Mouse (Mus musculus): ENCODE data around the gene Ccdc88c. TPM values are rescaled to one million over a fixed set of nuclear protein-coding genes. Genes with fewer than 3 reads are reported as not detected.

The Ccdc88c gene
- total RNA-seq, 2 experiments from 2014 or later = 6.2 to 7.0 TPM

DNA sequence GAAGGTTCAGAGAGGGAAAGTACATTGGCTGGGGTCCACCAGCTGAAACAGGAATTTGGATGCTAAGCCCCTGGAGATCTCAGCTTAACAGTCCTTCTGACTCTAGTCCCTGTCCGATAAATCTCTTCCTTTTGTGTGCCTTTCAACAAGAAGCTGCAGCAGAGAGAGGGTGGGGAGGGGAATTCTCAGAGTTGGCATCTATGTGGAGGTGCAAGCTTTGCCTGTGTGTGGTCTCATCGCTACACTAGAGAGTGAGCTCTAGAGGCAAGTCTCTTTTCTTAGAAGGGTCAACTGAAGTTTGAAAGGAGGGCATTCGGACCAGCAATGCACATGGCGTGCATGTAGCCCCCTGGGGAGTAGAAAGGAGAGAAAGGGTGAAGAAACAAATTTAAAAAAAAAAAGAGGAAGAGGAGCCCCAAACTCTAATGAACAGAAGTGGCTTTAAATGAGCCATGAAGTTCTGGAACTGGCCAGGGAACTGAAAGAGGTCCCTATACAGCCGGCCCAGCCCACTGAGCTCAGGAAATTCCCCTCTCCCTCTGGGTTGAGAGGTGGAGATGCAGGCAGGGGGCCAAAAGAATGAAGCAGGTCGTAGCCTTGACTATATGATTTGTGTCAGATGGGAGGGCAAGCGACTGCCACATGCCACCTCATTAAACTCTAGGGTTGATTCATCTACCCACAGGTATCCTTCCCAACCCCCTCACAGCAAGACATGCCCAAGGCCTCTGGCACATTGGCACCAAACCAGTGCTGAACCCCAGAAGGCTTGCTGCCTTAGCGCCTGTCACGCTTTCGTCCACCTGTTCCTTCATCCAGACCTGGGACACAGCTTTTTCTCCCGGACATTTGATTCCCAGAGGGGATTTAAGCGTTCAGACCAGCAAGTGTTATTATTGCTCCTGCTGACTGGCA is 130.9 kb downstream of the Ccdc88c start:
- intact Hi-C loops (cut with DNase I) = no loop called here
- DNase-seq = no peak

DNA sequence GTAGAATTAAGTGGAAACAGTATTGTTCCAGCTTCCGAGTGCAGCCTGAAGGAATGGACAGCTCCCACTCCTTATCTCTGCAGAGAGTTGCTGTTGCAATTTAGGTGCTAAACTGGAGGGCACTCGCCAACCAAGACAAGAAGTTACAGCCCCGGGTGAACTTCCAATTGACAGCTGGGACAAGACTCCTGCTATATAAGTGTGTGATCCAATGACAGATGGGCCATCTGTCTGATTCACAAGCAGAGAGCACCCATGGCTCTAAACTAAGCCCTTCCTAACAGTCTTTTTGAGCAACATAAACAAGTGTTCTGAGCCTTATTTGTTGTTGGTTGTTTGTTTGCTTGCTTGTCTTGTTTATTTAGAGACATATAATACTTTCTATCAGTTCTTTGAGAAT is 132.2 kb downstream of the Ccdc88c start:
- intact Hi-C loops (cut with DNase I) = no loop called here
- DNase-seq = no peak

DNA sequence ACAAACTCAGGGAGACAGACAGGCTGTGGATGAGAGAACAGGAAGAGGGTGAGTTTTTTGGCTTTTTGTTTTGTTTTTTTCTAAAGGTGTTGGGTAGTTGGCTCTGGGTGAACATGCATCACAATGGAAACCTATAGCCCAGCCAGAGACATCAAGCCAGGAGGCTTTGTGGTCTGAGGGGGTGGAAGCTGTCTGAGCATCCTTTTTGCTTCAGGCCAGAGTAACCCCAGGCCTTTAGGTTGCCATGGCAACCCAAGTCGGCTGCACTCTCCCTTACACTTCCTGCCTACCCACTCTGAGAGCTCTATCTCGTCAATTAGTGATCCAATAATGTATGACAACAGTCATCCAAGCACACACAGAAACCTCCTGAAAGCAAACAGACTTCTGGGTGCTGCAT is 133.4 kb downstream of the Ccdc88c start:
- DNase-seq = no peak
- intact Hi-C loops (cut with DNase I) = no loop called here

DNA sequence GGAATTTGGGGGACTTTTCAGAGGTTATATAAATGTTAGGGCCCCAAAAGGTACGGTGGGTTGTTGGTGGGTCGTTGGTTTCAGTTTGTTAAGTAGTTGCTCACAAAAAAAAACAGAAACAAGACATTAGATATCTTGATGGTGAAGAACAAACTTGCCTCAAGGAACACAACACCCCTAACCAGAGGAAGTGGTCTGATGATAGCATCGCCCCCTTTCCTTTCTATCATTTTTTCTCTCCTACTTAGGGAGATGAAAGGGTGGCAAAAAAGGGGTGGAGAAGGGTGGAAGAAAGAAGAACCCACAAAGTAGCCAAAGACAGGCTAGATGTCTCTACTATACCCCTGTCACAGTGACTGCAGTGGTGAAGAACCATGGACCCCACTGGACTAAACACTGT is 138.3 kb downstream of the Ccdc88c start:
- DNase-seq = no peak
- intact Hi-C loops (cut with DNase I) = no loop called here

DNA sequence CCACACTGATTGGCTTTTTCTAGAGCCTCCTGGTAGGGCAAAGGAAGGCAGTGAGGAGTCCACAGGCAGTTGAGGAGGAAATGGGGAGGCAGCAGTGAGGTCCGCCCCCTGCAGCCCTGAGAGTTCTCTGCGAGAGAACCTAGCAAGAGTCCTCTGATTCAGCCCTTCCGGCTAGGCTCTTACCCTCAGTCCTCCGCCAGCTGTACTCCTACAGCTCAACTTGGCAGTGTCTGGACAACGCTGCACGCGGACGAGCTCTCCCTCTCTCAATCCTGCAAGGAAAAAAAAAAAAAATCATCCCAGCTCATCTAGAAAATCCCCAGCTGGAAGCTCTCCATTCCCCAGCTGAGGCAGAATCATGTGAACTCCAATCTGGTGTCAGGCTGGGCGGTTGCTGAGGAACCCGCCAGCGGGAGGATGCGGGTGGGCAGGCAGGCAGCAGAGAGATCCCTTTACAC is 141.0 kb downstream of the Ccdc88c start:
- DNase-seq = peak in 1 of 2 experiments; percentile 30
- intact Hi-C loops (cut with DNase I) = no loop called here

DNA sequence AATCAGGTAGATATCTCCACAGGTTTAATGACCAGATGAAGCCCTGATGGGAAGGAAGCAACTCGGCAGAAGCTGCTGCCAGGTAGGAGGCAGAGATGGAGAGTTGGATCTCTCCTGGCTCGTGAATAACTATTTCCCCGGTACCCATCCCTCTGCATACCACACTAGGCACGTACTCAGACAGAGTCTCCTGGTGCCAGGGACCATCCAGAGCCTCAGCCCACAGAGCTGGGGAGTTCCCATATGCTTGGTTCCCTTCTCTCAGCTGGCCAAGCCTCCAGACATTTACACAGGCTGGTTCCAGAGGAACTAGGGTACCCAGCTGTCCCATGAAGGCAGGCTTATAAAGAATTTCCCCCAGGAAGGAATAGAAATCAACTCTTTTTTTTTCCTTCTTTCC is 142.0 kb downstream of the Ccdc88c start:
- DNase-seq = no peak
- intact Hi-C loops (cut with DNase I) = no loop called here

DNA sequence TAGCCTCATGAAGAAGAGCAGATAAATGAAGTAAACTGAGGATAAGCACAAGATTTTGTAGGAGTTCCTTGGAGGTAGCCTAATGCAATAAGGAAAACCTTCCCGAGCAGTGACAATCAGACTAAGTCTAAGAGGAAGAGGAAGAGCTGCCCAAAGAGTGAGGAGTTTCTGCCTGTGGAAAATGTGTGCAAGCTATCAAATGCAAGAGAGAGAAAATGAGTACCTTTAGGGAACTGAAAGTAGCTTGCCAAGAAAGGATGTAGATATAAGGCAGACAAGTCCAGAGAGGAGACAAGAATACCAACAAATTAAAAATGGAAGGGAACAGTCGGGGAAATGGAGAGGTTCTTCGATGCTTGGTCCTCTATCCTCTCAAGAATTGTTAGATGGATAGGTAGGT is 143.3 kb downstream of the Ccdc88c start:
- no peak for DNase-seq
- intact Hi-C loops (cut with DNase I) = no loop called here

DNA sequence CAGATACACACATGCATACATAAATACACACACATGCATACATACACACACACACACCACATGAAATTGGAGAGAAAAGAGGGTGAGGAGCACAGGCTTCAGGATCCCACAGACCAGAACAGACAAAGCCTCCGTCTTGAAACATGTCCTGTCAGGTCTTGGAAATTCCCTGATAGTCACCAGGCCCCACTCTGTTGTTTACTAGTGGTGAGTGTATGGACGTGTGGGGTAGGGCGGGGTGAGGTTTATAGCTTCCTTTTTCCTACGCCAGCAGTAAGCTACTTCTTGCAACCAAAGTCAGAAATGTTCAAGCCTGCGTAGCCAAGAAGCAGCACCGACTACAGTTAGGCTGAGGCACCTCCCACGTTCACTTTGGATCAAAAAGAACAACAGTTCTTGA is 145.7 kb downstream of the Ccdc88c start:
- no peak for DNase-seq
- intact Hi-C loops (cut with DNase I) = no loop called here

DNA sequence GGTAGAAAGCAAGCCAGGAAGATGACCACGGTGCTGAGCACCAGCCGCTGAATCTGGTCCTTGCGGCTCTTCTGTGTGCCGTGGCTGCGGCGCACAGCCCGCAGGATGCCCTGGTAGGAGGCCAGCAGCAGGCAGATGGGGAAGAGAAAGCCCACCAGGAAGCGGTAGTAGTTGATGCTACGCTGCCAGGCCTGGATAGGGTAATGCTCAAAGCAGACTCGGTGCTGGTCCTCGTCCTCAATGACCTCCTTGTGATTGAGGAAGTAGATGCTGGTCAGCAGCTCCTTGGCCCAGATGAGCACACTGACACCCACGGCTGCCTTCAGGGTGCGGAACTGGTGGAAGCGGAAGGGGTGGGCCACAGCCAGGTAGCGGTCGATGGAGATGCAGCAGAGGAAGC is 150.3 kb downstream of the Ccdc88c start:
- DNase-seq = no peak
- intact Hi-C loops (cut with DNase I) = no loop called here

DNA sequence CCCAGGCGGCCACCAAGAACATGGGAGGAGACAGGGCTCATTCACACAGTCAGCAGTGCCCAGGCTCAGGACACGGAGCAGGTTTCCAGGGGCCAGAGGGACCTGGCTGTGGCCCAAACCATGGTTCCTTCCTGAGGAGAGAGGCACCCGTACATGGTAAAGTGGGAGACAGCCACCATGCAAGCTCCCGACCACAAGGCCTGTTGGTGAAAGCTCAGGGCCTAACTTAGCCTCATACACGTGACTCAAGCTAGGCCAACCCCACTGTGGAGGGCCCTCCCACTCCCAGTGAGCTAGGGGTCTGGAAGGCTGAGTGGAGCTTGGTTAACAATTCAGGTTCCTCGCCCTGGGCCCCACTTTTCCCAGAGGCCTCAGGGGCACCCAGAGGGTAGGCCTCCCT is 150.9 kb downstream of the Ccdc88c start:
- intact Hi-C loops (cut with DNase I) = no loop called here
- DNase-seq = no peak

DNA sequence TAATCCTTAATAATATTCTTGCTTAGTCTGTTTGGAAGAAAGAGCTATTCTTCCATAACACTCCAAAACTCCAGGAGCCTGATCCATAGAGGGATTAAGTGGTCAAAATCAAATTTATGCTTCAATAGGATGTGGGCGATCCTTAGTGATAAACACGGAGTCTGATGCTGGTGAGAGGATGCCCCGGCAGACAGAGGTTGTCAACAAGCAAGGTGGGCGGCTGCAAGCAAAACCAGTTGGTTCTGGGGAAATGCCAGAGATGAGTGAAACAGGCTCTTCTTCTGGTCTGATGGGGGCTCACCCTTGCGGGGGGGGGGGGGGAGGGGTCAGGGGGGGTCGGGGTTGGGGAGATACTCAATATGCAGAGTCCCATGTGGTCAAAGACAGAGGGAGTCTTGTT is 152.9 kb downstream of the Ccdc88c start:
- intact Hi-C loops (cut with DNase I) = no loop called here
- no peak for DNase-seq

DNA sequence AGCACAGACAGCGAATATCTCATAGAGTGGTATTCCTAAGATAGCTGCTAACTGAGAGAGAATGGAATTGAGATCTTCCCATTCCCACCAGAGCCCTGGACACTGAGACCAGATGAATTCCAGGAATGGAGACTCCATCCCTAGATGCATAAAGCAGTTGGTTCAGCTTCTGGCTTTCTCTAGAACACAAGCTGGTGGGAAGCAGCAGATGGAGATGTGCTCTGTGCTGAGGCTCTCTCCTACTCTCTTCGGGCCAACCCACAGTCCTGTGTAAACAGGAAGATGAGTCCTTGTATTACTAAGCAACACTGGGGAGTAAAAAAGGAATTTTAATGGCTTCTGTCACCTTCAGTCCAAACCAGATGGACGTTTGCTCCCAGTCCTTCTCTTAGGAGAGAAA is 153.3 kb downstream of the Ccdc88c start:
- DNase-seq = no peak
- intact Hi-C loops (cut with DNase I) = no loop called here

DNA sequence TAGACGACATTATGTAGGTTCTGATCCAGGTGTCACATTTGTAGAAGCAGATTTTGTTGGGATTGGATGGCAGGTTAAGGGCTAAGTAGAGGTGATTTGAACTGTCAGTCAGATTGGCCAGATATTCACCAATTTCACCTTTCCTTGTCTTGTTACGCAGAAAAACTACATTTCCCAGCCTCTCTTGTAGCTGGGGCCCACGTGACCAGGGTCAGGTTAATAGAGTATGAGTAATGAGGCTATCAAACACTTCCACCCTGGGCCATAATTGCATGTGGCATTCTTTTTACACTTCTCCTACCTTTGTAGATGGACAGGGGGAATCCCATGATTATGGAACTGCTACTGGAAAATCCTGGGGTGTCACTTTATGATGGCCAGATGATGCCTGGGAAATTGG is 155.2 kb downstream of the Ccdc88c start:
- intact Hi-C loops (cut with DNase I) = no loop called here
- no peak for DNase-seq

DNA sequence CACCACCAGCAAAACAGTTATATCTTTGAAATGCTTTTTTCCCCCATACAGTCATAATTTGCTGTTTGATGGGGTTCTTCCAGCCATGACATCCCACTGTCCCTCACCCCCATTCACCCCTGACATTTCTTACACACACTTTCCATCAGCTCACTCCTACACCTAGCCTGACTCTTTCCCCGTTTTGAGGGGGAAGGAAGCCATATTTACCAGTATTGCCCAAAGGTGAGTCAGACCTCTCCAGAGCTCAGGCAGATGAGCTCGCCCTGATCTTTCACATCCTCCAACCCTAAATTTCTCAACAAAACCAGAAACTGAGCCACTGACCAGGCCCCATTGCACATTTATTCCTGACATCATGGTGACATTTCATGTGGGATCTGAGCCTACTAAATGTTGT is 157.0 kb downstream of the Ccdc88c start:
- intact Hi-C loops (cut with DNase I) = no loop called here
- DNase-seq = no peak

DNA sequence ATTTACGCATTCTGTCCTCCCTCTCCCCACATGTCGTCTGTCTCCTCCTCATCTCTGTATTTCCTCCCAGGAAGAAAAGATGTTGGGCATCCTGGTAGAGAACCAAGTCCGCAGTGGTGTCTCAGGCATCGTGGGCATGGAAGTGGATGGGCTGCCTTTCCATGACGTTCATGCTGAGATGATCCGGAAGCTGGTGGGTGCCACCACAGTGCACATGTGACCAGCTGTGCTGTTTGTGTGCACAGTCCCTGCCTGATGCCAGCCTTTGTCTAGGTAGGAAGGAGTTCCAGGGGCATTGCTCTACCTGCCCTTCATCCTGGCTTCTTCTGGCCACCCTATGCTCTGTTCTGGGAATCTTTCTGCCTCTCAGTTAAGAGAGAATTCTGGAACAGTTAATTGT is 157.6 kb downstream of the Ccdc88c start:
- intact Hi-C loops (cut with DNase I) = no loop called here
- no peak for DNase-seq

DNA sequence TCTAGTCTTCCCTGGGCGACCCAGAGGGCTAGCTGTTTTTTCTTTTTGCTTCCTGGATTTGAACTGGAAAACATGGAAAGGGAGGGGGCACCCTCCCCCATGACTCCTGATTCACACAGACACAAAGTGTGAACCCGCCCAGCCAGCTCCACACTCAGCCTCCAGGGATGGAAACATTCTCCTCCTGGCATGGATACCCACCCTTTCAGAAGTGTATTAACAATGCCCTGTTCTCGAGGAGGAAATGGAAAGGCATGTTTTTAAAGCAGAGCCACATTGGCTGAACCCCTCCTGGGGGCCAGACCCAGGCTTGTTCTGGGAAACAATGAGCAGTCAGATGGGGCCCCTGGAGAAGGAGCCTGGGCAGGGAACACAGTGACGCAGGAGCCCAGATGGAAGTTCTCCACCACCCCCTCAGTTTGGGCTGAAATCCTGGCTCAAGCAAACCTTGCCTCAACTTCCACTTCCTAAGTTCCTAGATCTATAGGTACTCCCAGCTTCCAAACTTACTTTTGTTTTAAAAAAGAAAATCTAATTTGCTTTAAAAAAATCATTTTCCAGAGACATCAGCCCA is 160.7 kb downstream of the Ccdc88c start:
- intact Hi-C loops (cut with DNase I) = no loop called here
- DNase-seq = no peak

DNA sequence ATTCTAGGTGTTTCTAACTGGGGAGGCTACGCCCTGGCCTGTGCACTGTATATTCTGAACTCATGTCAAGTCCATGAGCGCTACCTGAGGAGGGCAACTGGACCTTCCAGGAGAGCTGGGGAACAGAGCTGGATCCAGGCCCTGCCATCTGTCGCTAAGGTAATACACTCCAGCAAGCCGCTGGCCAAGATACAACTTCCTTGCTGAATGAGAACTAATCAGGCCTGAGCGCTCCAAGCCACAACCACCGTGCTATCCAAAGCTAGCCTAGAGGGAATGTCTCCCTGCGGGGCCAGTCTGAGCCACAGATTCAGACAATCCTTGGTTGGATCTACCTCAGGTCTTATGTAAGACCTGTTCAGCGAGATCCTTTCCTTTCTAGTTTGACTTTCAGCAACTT is 161.8 kb downstream of the Ccdc88c start:
- intact Hi-C loops (cut with DNase I) = no loop called here
- DNase-seq = no peak

DNA sequence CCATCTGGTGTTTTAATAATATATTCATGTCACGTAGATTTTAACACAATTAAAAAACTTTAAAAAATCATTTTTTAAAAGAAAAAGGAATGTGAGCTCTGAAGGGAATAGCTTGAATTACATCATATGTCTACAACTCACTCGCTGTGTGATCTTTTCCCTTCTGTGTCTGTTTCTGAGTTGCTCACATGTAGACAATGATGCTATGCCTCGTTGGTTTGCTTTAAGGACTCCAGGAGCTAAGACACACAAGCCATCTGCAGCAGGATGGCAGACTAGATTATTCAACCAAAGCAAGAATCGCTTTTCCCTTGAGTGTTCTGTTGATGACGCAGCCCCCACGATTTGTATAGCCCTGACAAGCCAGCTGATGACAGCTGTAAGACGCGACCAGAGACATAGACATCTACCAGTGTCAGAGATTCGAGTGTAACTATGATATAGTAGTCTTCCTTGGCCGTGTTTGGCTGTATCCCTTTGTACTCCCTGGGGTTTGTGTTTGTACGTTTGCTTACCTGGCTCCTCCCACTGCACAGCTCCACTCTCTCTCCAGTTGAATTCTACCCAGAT is 163.3 kb downstream of the Ccdc88c start:
- intact Hi-C loops (cut with DNase I) = no loop called here
- no peak for DNase-seq

DNA sequence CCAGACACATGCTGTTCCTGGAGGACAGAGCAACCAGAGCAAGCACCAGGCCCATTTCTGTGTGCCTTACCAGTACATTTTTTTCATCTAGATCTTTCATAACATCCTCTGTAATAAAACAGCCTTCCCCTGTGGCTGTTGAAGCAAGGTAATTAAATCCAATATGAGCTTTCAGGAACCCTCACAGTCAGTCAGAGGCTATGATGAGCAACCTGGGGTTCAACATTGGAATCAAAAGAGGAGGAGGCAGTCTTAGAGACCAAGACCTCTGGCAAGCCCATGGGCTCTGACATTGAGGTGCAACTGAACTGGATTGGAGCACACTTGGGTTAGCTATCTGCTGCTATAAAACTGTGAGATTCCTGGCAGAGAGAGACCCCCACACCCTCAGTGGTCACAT is 163.8 kb downstream of the Ccdc88c start:
- DNase-seq = no peak

DNA sequence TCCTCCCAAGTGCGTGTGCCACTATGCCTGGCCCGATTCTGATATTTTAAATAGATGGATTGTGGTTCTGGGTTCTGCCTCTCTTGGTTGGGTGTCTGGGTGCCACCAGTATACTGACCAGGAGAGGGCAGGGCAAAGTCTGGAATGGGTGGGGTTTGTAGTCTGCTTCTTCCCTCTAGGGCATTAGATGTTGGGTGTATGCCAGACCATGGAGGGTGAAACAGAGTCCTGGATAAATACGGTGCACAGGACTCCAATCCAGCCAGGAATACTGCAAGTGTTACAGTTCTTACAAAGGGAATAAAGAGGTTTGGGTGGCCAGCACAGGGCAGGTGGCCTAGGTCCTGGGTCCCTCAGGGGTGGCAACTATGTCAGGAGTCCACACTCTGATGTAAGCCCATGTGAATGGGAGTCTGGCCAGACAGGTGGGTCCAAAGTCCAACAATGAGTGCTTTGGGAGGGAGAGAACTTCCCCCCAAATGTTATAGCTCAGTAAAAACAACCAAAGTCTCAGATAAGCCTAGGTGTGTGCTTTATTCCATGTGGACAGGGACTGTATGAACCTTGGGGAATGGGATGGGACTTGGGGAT is 165.9 kb downstream of the Ccdc88c start:
- intact Hi-C loops (cut with DNase I) = no loop called here
- no peak for DNase-seq

More for the DNA sequence above, 163.8 kb downstream of the Ccdc88c start:
- intact Hi-C loops (cut with DNase I) = no loop called here

DNA sequence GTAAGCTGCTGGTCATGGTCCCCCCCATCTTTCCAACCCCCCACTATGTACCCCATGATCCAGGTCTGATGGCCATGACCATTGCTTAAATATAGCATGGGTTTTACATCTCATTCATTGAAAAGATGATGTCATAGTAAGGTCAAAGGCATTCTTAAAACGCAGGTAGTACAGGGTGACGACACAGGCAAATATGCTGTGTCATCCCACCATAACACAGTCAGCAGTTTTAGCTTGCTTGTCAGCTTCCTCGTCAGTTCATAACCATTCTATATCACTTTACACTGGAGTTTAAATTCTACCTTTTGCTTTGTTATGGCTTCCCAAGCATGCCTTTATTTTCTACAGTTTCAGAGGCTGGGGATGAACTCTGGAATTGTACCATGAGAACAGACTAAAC is 166.6 kb downstream of the Ccdc88c start:
- DNase-seq = no peak
- intact Hi-C loops (cut with DNase I) = no loop called here
